Mouse (Mus musculus) kidney, adult 2 months (tissue): ENCODE results near the gene Mink1.
A peak's percentile ranks its signal among the peaks of the same experiment; 100 is the strongest.

ENCODE experiments used
- CTCF ChIP-seq: fragments of 200-500 bp; conservative IDR thresholded peaks from 2 replicates; pipeline ENCODE4 v1.5.1; 2011; ENCODE audit warnings: low read depth, mild to moderate bottlenecking, control low read depth, low read length, moderate library complexity, mixed read lengths; ENCODE audit not compliant: insufficient read depth, insufficient read length
- POLR2A ChIP-seq: fragments of 200-500 bp; IDR thresholded peaks from one replicate; pipeline ENCODE4 v1.6.1; 2011; ENCODE audit warnings: low read depth, low read length, control low read depth

- TF ChIP-seq CTCF: peak; percentile 72
- no peak for TF ChIP-seq POLR2A
Measured at GRCm38 (mm10) chr11:70539877-70540587, 22.6 kb upstream of the Mink1 start, which contains the start of gene Pld2.
